Mouse (Mus musculus) adipocyte (in vitro differentiated cells): Measurements from ENCODE around the gene Tomm20l.

ENCODE experiments used
- DNase-seq: peaks from one replicate; pipeline ENCODE4 v3.0.0-alpha.2; 2016; ENCODE audit warnings: low spot score

Gene Tomm20l

DNA sequence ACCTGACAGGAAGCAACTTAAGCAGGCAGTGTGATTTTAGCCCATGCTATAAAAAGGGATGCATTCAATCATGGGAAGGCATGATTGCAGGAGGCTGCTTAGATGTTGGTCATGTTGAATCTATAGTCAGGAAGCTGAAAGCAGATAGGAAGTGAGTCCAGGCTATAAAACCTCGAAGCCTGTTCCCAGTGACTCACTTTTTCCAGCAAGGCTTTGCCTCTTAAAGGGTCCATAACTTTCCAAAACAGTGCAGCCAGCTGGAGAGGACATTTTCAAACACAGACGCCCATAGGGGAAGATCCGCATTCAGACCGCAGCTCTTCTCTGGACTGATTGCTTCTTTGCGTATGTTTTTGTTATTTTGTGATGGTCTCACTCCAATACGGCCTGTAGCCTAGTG, 43.8 kb downstream of the Tomm20l start:
- no peak for DNase-seq

DNA sequence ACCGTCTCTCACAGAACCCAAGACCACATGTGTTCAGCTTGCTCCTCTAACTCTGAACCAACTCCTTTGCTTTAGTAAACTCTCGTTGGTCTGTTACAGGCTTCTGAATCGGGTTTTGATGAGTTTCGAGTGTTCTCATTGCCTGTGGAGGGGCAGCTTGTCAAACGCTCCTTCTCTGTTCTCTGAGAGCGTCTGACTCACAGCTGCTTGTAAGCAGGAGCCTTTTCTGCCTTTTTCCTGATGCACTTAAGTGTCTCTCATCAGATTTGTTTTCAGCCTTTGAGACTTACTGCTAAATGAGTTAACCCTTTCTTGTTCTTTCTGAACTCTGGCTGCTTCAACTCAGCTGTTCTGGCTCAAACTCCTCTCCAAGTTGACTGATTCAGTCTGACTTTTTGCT, 46.7 kb downstream of the Tomm20l start:
- no peak for DNase-seq

GRCm38 (mm10) chr12:71164410-71164809, 53.2 kb downstream of the Tomm20l start:
- no peak for DNase-seq

- no peak for DNase-seq
These were observed 58.7 kb downstream of the Tomm20l start for GRCm38 (mm10) chr12:71169911-71170310.
